Mouse (Mus musculus): ENCODE results near the gene Gm11639.

DNA sequence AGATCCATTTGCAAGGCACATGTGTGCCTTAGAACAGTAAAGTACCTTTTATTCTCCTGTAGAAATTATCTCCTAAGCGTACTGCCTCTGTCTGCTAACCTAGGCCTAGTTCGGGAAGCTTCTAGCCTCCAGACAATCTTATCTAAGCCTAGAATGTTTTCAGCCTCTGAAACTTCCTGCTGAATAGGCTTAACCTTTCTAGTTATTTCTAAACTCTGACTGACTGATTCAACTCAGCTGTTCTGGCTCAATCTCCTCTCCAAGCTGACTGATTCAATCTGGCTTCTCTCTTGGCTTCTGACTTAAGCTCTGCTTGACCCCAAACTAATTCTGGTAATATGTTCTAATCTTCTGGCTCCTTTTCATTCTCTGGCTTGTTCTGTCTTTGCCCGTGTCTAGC lies 463.8 kb downstream of the Gm11639 start:
- TF ChIP-seq GATA1 (IDR thresholded peaks at IDR 0.05; ENCODE audit: low read depth, low read length) (peak; percentile 75), USF2 (IDR thresholded peaks at IDR 0.05; ENCODE audit: borderline replicate concordance in 1 of 2, insufficient read depth in 1 of 2, low read depth in 1 of 2, low read length in 2 of 2) (no peak), TCF12 (IDR thresholded peaks at IDR 0.05; ENCODE audit: low read depth, low read length) (peak; percentile 51; the same call in 1 of the 2 replicates), NELFE (IDR thresholded peaks at IDR 0.05; ENCODE audit: low read depth, low read length) (no peak), POLR2A (IDR thresholded peaks at IDR 0.05; ENCODE audit: control insufficient read depth in 1 of 2, insufficient read depth in 1 of 2, low read depth in 1 of 2, low read length in 2 of 2, poor library complexity in 1 of 2) (no peak), RAD21 (IDR thresholded peaks at IDR 0.05; ENCODE audit: low read depth, low read length) (no peak), ZC3H11A (IDR thresholded peaks at IDR 0.05; ENCODE audit: low read depth, low read length) (no peak), CTCF (IDR thresholded peaks at IDR 0.05 in 2 of 3, conservative IDR thresholded peaks at IDR 0.05 in 1 of 3; ENCODE audit: control insufficient read depth in 1 of 3, insufficient read depth in 1 of 3, low read depth in 2 of 3, low read length in 3 of 3, poor library complexity in 1 of 3, severe bottlenecking in 1 of 3) (no peak), MEF2A (IDR thresholded peaks at IDR 0.05; ENCODE audit: extremely low read depth, insufficient replicate concordance, low read depth, low read length, poor library complexity, severe bottlenecking) (no peak), CHD2 (IDR thresholded peaks at IDR 0.05; ENCODE audit: low read length) (no peak), HCFC1 (IDR thresholded peaks at IDR 0.05; ENCODE audit: low read depth, low read length) (peak; percentile 53; the same call in 1 of the 2 replicates), MXI1 (IDR thresholded peaks at IDR 0.05; ENCODE audit: low read depth, low read length) (no peak), USF1 (IDR thresholded peaks at IDR 0.05; ENCODE audit: low read depth, low read length) (no peak)

Data from MEL (cell line).